Mouse (Mus musculus): Measurements from ENCODE around the gene Pmm1. TPM values are rescaled to one million over a fixed set of nuclear protein-coding genes. Genes with fewer than 3 reads are reported as not detected.
"Not testable (repeated sequence)": the region's sequence is repeated elsewhere in the genome, so short reads cannot be mapped to it uniquely, and the experiment has no call there.

The Pmm1 gene
- polyA plus RNA-seq, 1 experiment from 2014 or later, result 19.6 TPM

GRCm38 (mm10) chr15:81970498-81970897, 9.8 kb upstream of the Pmm1 start:
- H3K36me3 ChIP-seq; H3K9ac ChIP-seq; H3K4me2 ChIP-seq; ATAC-seq (ENCODE audit: insufficient number of reproducible peaks, low FRiP score); H3K4me1 ChIP-seq (replicated peaks); H3K4me3 ChIP-seq; H3K27me3 ChIP-seq (replicated peaks); H3K27ac ChIP-seq (ENCODE audit: poor library complexity, severe bottlenecking): not testable (repeated sequence)
- peaks cover 14% of the 10 kb centered on the region for H3K9me3 ChIP-seq (replicated peaks)
- WGBS, result 82% methylated on average over 4 of the region's 4 CpGs

DNA sequence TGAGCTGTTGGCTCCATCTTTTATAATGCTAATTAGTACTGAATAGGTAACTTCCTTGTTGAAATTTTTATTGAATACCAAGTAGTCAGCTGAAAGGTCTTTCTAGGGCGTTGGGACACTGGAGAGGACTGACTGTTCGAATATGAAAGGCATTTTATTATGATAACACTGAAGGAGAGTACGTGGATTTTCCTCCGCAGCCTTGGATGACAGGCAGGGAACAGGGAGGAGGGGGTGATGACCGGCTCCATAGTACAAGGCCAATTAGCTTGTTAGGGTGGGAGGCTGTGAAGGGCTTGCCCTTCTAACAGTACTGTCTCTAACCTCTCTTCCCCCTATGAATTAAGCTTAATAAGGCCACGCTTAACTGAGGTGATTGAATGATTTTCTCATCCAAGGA, 8.9 kb upstream of the Pmm1 start:
- not testable (repeated sequence) for H3K4me2 ChIP-seq; H3K4me1 ChIP-seq (replicated peaks); H3K27me3 ChIP-seq (replicated peaks); H3K4me3 ChIP-seq; H3K36me3 ChIP-seq; H3K9me3 ChIP-seq (replicated peaks); H3K9ac ChIP-seq; ATAC-seq (ENCODE audit: insufficient number of reproducible peaks, low FRiP score); H3K27ac ChIP-seq (ENCODE audit: poor library complexity, severe bottlenecking)
- 68% methylated on average over 6 of the region's 6 CpGs for WGBS

GRCm38 (mm10) chr15:81969173-81969572, 8.4 kb upstream of the Pmm1 start:
- H3K4me2 ChIP-seq, result no peak overlapping the region
- H3K36me3 ChIP-seq, result no peaks in the 10 kb centered on the region
- H3K27ac ChIP-seq (ENCODE audit: poor library complexity, severe bottlenecking), result no peak overlapping the region
- H3K4me3 ChIP-seq, result no peak overlapping the region
- WGBS, result 66% methylated on average over 7 of the region's 7 CpGs
- no peak for ATAC-seq (ENCODE audit: insufficient number of reproducible peaks, low FRiP score)
- H3K9me3 ChIP-seq (replicated peaks), result peaks cover 8% of the 10 kb centered on the region
- no peaks in the 10 kb centered on the region for H3K27me3 ChIP-seq (replicated peaks)
- no peak overlapping the region for H3K9ac ChIP-seq
- no peaks in the 10 kb centered on the region for H3K4me1 ChIP-seq (replicated peaks)

- Histone ChIP-seq H3K27me3 (replicated peaks) (no peaks in the 10 kb centered on the region), H3K9ac (no peak overlapping the region), H3K4me1 (replicated peaks) (no peaks in the 10 kb centered on the region), H3K27ac (ENCODE audit: poor library complexity, severe bottlenecking) (no peak overlapping the region), H3K4me3 (no peak overlapping the region), H3K4me2 (no peak overlapping the region), H3K9me3 (replicated peaks) (peaks cover 8% of the 10 kb centered on the region), H3K36me3 (no peaks in the 10 kb centered on the region)
- ATAC-seq (ENCODE audit: insufficient number of reproducible peaks, low FRiP score), result no peak
- WGBS, result 63% methylated on average over 2 of the region's 2 CpGs
Measured at GRCm38 (mm10) chr15:81968447-81968846, 7.7 kb upstream of the Pmm1 start.

DNA sequence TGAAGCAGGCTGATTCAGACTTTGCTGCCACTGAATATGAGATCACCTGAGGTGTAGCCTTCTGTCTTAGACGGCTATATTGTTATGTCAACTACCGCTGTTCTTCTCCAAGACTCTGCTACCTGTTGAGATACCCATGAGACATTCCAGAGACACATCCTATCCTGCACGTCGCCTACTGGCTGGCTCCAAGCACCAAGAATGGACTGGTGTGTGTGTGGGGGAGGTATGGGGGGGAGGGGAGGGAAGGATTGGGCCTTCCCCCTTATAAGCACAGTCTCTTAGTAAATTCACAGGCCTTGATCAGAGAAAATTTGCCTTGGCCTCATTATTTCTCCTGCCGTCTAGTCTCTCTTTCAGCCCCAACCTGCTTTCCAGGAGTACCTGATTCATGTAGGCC, 7.1 kb upstream of the Pmm1 start:
- 81% methylated on average over 5 of the region's 5 CpGs for WGBS
- Histone ChIP-seq H3K9me3 (replicated peaks) (peaks cover 5% of the 10 kb centered on the region), H3K4me1 (replicated peaks) (no peaks in the 10 kb centered on the region)

GRCm38 (mm10) chr15:81966062-81966829, 5.5 kb upstream of the Pmm1 start:
- H3K27ac ChIP-seq (ENCODE audit: poor library complexity, severe bottlenecking), result no peak overlapping the region
- no peak overlapping the region for H3K4me2 ChIP-seq
- no peaks in the 10 kb centered on the region for H3K36me3 ChIP-seq
- 68% methylated on average over 13 of the region's 14 CpGs for WGBS
- H3K9me3 ChIP-seq (replicated peaks), result no peaks in the 10 kb centered on the region
- no peaks in the 10 kb centered on the region for H3K4me1 ChIP-seq (replicated peaks)
- H3K27me3 ChIP-seq (replicated peaks), result no peaks in the 10 kb centered on the region
- no peak for ATAC-seq (ENCODE audit: insufficient number of reproducible peaks, low FRiP score)
- H3K9ac ChIP-seq, result no peak overlapping the region
- no peak overlapping the region for H3K4me3 ChIP-seq

More for the DNA sequence above, 7.1 kb upstream of the Pmm1 start:
- H3K36me3 ChIP-seq, result no peaks in the 10 kb centered on the region
- H3K27ac ChIP-seq (ENCODE audit: poor library complexity, severe bottlenecking), result no peak overlapping the region
- H3K4me2 ChIP-seq, result no peak overlapping the region
- no peak overlapping the region for H3K4me3 ChIP-seq
- no peak overlapping the region for H3K9ac ChIP-seq
- no peaks in the 10 kb centered on the region for H3K27me3 ChIP-seq (replicated peaks)
- ATAC-seq (ENCODE audit: insufficient number of reproducible peaks, low FRiP score), result no peak

GRCm38 (mm10) chr15:81964980-81965545, 4.3 kb upstream of the Pmm1 start:
- 50% methylated on average over 4 of the region's 4 CpGs for WGBS

DNA sequence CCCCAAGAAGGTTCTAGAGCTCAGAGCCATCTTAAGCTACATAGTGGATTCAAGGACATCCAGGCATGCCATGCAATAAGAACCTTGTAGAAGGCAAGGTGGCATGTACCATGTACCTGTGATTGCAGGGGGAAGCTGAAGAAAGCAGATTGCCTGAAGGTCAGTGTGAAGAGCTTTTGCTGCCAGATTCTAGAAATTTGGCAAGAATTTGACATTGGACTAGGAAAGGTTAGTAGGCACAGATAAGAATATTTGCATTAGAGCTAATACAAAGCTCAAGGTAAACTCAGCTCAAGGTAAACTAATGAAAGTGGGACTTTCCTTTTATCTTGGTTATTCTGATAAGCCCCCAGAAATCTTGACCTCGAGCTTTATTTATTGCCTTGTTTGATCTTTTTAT, 3.5 kb upstream of the Pmm1 start:
- no peaks in the 10 kb centered on the region for H3K36me3 ChIP-seq
- H3K27ac ChIP-seq (ENCODE audit: poor library complexity, severe bottlenecking), result no peak overlapping the region
- no peaks in the 10 kb centered on the region for H3K9me3 ChIP-seq (replicated peaks)
- H3K9ac ChIP-seq, result no peak overlapping the region
- WGBS, result 45% methylated on average over 1 of the region's 1 CpGs
- H3K4me3 ChIP-seq, result no peak overlapping the region
- no peaks in the 10 kb centered on the region for H3K27me3 ChIP-seq (replicated peaks)
- H3K4me1 ChIP-seq (replicated peaks), result no peaks in the 10 kb centered on the region
- H3K4me2 ChIP-seq, result no peak overlapping the region
- no peak for ATAC-seq (ENCODE audit: insufficient number of reproducible peaks, low FRiP score)

More at GRCm38 (mm10) chr15:81964980-81965545, 4.3 kb upstream of the Pmm1 start:
- no peak for ATAC-seq (ENCODE audit: insufficient number of reproducible peaks, low FRiP score)
- H3K4me2 ChIP-seq, result no peak overlapping the region
- H3K9me3 ChIP-seq (replicated peaks), result no peaks in the 10 kb centered on the region
- H3K36me3 ChIP-seq, result no peaks in the 10 kb centered on the region
- no peak overlapping the region for H3K27ac ChIP-seq (ENCODE audit: poor library complexity, severe bottlenecking)
- no peaks in the 10 kb centered on the region for H3K4me1 ChIP-seq (replicated peaks)
- no peaks in the 10 kb centered on the region for H3K27me3 ChIP-seq (replicated peaks)
- H3K9ac ChIP-seq, result no peak overlapping the region
- H3K4me3 ChIP-seq, result no peak overlapping the region

DNA sequence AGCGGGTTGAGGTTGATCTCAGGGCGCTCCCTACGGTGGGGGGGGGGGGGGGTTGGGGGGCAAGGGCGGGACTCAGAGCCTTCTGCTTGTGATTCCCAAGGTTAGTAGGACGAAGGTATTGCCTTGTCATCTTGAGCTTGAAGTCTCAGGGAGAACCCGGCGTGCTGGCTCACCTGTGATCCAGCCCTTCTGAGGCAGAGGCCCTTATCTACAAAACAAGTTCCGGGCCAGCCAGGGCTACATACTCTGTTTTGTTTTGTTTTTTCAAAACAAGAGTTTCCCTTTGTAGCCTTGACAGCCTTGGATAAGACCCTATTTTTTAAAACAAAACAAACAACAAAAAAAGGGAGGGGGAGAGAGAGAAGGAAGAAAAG, 335 bp upstream of the Pmm1 start:
- Histone ChIP-seq H3K27me3 (replicated peaks) (no peaks in the 10 kb centered on the region), H3K27ac (ENCODE audit: poor library complexity, severe bottlenecking) (no peak overlapping the region; the same call in 1 of the 2 replicates), H3K9ac (no peak overlapping the region; the same call in 1 of the 2 replicates), H3K4me2 (peak overlapping the region; percentile 92), H3K9me3 (replicated peaks) (no peaks in the 10 kb centered on the region), H3K4me3 (peak overlapping the region; percentile 56), H3K36me3 (no peaks in the 10 kb centered on the region), H3K4me1 (replicated peaks) (no peaks in the 10 kb centered on the region)
- ATAC-seq (ENCODE audit: insufficient number of reproducible peaks, low FRiP score), result peak; percentile 75
- WGBS, result under 1% methylated on average over 7 of the region's 8 CpGs

- WGBS, result 52% methylated on average over 3 of the region's 3 CpGs
- Histone ChIP-seq H3K4me3 (no peak overlapping the region), H3K4me1 (replicated peaks) (no peaks in the 10 kb centered on the region), H3K27me3 (replicated peaks) (no peaks in the 10 kb centered on the region), H3K9me3 (replicated peaks) (no peaks in the 10 kb centered on the region), H3K36me3 (peaks cover 12% of the 10 kb centered on the region; the same call in 1 of the 2 replicates), H3K4me2 (no peak overlapping the region), H3K27ac (ENCODE audit: poor library complexity, severe bottlenecking) (no peak overlapping the region), H3K9ac (no peak overlapping the region)
- ATAC-seq (ENCODE audit: insufficient number of reproducible peaks, low FRiP score), result no peak
Measured at GRCm38 (mm10) chr15:81958906-81959305, 1.8 kb downstream of the Pmm1 start.

GRCm38 (mm10) chr15:81957598-81957997, 3.1 kb downstream of the Pmm1 start:
- no peak overlapping the region for H3K9ac ChIP-seq
- peaks cover 12% of the 10 kb centered on the region; the same call in 1 of the 2 replicates for H3K36me3 ChIP-seq
- H3K4me2 ChIP-seq, result no peak overlapping the region
- H3K27me3 ChIP-seq (replicated peaks), result no peaks in the 10 kb centered on the region
- no peaks in the 10 kb centered on the region for H3K4me1 ChIP-seq (replicated peaks)
- 84% methylated on average over 11 of the region's 11 CpGs for WGBS
- no peak for ATAC-seq (ENCODE audit: insufficient number of reproducible peaks, low FRiP score)
- H3K27ac ChIP-seq (ENCODE audit: poor library complexity, severe bottlenecking), result no peak overlapping the region
- no peak overlapping the region for H3K4me3 ChIP-seq
- no peaks in the 10 kb centered on the region for H3K9me3 ChIP-seq (replicated peaks)
